Mouse (Mus musculus): ENCODE results near the gene Prdm10. TPM values are rescaled to one million over a fixed set of nuclear protein-coding genes. Genes with fewer than 3 reads are reported as not detected.

Prdm10 gene
- 14.8 TPM for polyA plus RNA-seq (2017; shearing (Covaris generic))

GRCm38 (mm10) chr9:31280366-31281010 is at the start of gene Prdm10:
Prdm10 (plus strand) TSS chr9:31280538.

GRCm38 (mm10) chr9:31385947-31386354 is 105.6 kb downstream of the Prdm10 start, which contains the start of gene Nfrkb:
Nfrkb (plus strand) TSS chr9:31386192.

Other genes starting within 250 kb of the Prdm10 start
- 17.7 TPM for gene Zbtb44, start 249.9 kb upstream of the Prdm10 start, polyA plus RNA-seq (2017; shearing (Covaris generic))
- gene St14, start 148.7 kb upstream of the Prdm10 start, polyA plus RNA-seq (2017; shearing (Covaris generic)) = 13.2 TPM
- gene Aplp2, start 68.7 kb upstream of the Prdm10 start, polyA plus RNA-seq (2017; shearing (Covaris generic)) = 96.2 TPM
- 74.2 TPM for gene Nfrkb, start 105.7 kb downstream of the Prdm10 start, polyA plus RNA-seq (2017; shearing (Covaris generic))
- not detected for gene Tmem45b, start 183.9 kb downstream of the Prdm10 start, polyA plus RNA-seq (2017; shearing (Covaris generic))

Data from CD4-positive, CD25-positive, alpha-beta regulatory T cell, adult 9 weeks (primary cell).